Mouse (Mus musculus): ENCODE measurements at regions not wholly inside any gene's neighbourhood (a gene's known extent, or its start where the extent isn't known, plus 50 kb on each side); places are given as distances from the start of the nearest gene placed in this dataset.

GRCm38 (mm10) chr2:123182208-123182607 lies 417.2 kb downstream of the Sqor start:
- no peak for DNase-seq (ENCODE audit: low spot score)
- H3K27ac ChIP-seq, result no peak overlapping the region

GRCm38 (mm10) chr2:123190795-123191582 lies 426.0 kb downstream of the Sqor start:
- DNase-seq (ENCODE audit: low spot score), result no peak
- Histone ChIP-seq H3K9me3 (no peaks in the 10 kb centered on the region), H3K4me3 (no peak overlapping the region), H3K27me3 (ENCODE audit: insufficient read depth, poor library complexity, severe bottlenecking) (no peaks in the 10 kb centered on the region), H3K4me1 (no peaks in the 10 kb centered on the region), H3K27ac (no peak overlapping the region), H3K36me3 (no peaks in the 10 kb centered on the region)
- WGBS, result 62% methylated on average over 3 of the region's 3 CpGs

More at GRCm38 (mm10) chr2:123182208-123182607, 417.2 kb downstream of the Sqor start:
- H3K36me3 ChIP-seq, result no peaks in the 10 kb centered on the region
- H3K4me1 ChIP-seq, result no peaks in the 10 kb centered on the region
- H3K9me3 ChIP-seq, result no peaks in the 10 kb centered on the region
- H3K4me3 ChIP-seq, result no peak overlapping the region
- H3K27me3 ChIP-seq (ENCODE audit: insufficient read depth, poor library complexity, severe bottlenecking), result no peaks in the 10 kb centered on the region

DNA sequence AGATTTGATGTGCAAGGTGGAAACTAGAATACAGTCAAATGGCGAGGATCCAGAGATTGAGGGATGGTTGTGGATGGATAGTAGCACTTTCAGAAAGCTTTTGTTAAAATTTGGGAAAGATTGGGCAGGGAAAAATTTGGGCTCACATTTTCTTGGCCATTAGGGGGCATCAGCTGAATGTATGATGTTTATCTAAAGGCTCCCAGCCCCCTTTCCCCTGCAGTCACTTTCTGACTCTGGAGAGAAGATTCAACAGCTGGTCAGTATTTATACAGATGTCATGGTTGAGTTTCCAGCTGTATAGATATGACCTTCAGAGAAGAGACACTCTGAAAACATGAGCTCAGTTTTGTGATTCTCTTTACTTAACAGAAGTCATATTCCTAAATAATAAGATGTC lies 429.5 kb downstream of the Sqor start:
- DNase-seq (ENCODE audit: low spot score), result no peak
- Histone ChIP-seq H3K27ac (no peak overlapping the region), H3K4me3 (no peak overlapping the region), H3K4me1 (no peaks in the 10 kb centered on the region), H3K9me3 (no peaks in the 10 kb centered on the region), H3K36me3 (no peaks in the 10 kb centered on the region), H3K27me3 (ENCODE audit: insufficient read depth, poor library complexity, severe bottlenecking) (no peaks in the 10 kb centered on the region)
- WGBS, result 53% methylated on average over 1 of the region's 1 CpGs
